Mouse (Mus musculus) olfactory bulb, adult 2 months (tissue): ENCODE measurements around the gene Cxadr. TPM values are rescaled to one million over a fixed set of nuclear protein-coding genes. Genes with fewer than 3 reads are reported as not detected.

Experiments
- H3K27ac ChIP-seq: fragments of 200-500 bp; 2 replicates; pipeline ENCODE4 v1.5.1; 2012; ENCODE audit warnings: low read depth, low read length; ENCODE audit not compliant: insufficient read depth
- H3K4me1 ChIP-seq: fragments of 200-500 bp; 2 replicates; pipeline ENCODE4 v1.6.1; 2012; ENCODE audit warnings: low read length; ENCODE audit not compliant: control insufficient read depth, insufficient read depth
- H3K4me3 ChIP-seq: fragments of 200-500 bp; 2 replicates; pipeline ENCODE4 v1.5.1; 2012; ENCODE audit warnings: mild to moderate bottlenecking, low read depth, low read length, moderate library complexity; ENCODE audit not compliant: insufficient read depth
- CTCF ChIP-seq: fragments of 200-500 bp; IDR thresholded peaks from 2 replicates; pipeline ENCODE4 v1.5.1; 2012; ENCODE audit warnings: low read depth, mild to moderate bottlenecking, low read length, moderate library complexity; ENCODE audit not compliant: insufficient read depth
- POLR2A ChIP-seq: fragments of 200-500 bp; IDR thresholded peaks from 2 replicates; pipeline ENCODE4 v1.6.1; 2012; ENCODE audit warnings: mild to moderate bottlenecking, low read depth, low read length, moderate library complexity; ENCODE audit not compliant: insufficient read depth
- WGBS: fragments of 180-500 bp; shearing (Covaris S2); methylation state at CpG from one replicate; pipeline ENCODE4 v1.1.7; 2018; 5-methylcytosine and 5-hydroxymethylcytosine counted together
- polyA plus RNA-seq: library from polyadenylated mRNA; stranded (reverse); fragments of >200 nt; gene quantifications from 2 replicates; pipeline ENCODE4 v1.2.4, GENCODE M21; 2012; ENCODE audit warnings: low replicate concordance; ENCODE audit not compliant: missing spikeins, insufficient read depth, insufficient read length

Gene Cxadr
- polyA plus RNA-seq, 1 experiment = not detected

GRCm38 (mm10) chr16:78406657-78407056 is 105.4 kb downstream of the Cxadr start:
- Histone ChIP-seq H3K4me3 (no peak overlapping the region), H3K4me1 (no peaks in the 10 kb centered on the region), H3K27ac (no peak overlapping the region)
- TF ChIP-seq CTCF = no peak
- no peak for TF ChIP-seq POLR2A
- WGBS = 67% methylated on average over 2 of the region's 2 CpGs

GRCm38 (mm10) chr16:78407855-78408254 is 106.6 kb downstream of the Cxadr start:
- H3K27ac ChIP-seq = no peak overlapping the region
- WGBS = 95% methylated on average over 6 of the region's 6 CpGs
- TF ChIP-seq CTCF (no peak), POLR2A (no peak)

More at GRCm38 (mm10) chr16:78407855-78408254, 106.6 kb downstream of the Cxadr start:
- H3K4me3 ChIP-seq = no peak overlapping the region
- no peaks in the 10 kb centered on the region for H3K4me1 ChIP-seq

Other genes starting within 250 kb of the Cxadr start
- gene Btg3, start 75.7 kb downstream of the Cxadr start, polyA plus RNA-seq = not detected in 2 replicates